Mouse (Mus musculus): Measurements from ENCODE around the gene 2410004B18Rik.

DNA sequence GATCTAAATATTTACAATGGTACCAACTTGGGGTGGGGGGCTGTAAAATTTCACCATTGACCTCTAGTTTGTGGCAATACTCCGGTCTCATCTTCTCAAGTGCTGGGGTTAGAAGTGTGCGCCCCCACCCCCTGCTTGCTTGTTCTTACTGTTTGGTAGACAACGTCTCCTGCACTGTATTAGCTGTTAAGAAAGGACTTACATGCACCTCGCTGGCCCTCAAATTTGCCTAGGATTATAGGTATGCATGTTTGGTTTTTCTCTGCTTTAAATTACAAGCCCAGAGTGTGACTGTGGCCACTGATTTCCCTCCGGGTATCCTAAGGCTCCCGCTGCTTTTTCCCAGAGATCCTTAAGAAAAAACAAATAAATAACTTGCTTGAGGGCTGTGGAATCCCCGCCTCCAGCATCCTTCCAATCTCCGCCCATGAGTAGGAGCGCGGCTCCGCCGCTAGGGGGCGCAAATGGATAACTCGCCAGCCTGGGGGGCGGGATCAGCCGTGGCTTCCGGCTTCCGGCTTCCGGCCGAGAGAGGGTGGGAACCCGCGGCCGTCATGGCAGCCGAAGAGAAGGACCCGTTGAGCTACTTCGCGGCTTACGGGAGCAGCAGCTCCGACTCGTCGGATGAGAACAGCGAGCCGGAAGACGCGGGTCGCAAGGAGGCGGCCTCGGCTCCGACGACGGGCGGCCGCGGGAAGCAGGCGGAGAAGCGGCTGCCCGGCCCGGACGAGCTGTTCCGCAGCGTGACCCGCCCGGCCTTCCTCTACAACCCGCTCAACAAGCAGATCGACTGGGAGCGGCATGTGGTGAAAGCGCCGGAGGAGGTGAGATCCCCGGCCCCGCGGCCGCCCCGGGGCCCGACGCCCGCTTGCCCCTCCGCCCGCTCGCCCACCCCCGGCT lies at the start of gene 2410004B18Rik:
- TF ChIP-seq POLR2A (IDR thresholded peaks at IDR 0.05; ENCODE audit: borderline replicate concordance, insufficient read depth, low read length): peak; percentile 87
- TF ChIP-seq CTCF (IDR thresholded peaks at IDR 0.05; ENCODE audit: borderline replicate concordance, insufficient read depth, low read depth, low read length): peak; percentile 79
